Mouse (Mus musculus) erythroblast, embryonic 14.5 days (primary cell): ENCODE results near the gene Rab6b.

Experiments
- GATA1 ChIP-seq: IDR thresholded peaks from 2 replicates; pipeline ENCODE4 v1.6.1; 2012; ENCODE audit warnings: low read length, inconsistent platforms, mixed read lengths
- TAL1 ChIP-seq: IDR thresholded peaks from 3 replicates; pipeline ENCODE4 v1.6.1; 2012; ENCODE audit warnings: low read length, inconsistent platforms, mixed read lengths

- TF ChIP-seq TAL1 = no peak
- no peak for TF ChIP-seq GATA1
Measured at GRCm38 (mm10) chr9:103225464-103225863, 113.9 kb downstream of the Rab6b start.
